Mouse (Mus musculus): ENCODE measurements at regions not wholly inside any gene's neighbourhood (a gene's known extent, or its start where the extent isn't known, plus 50 kb on each side); places are given as distances from the start of the nearest gene placed in this dataset.

GRCm38 (mm10) chr7:74908311-74908962 is 353.9 kb upstream of the Slco3a1 start:
- DNase-seq = no peak
- intact Hi-C loops (cut with DNase I; ENCODE audit: low total_unique reads) = no loop called here

GRCm38 (mm10) chr7:74907391-74907790 is 352.8 kb upstream of the Slco3a1 start:
- DNase-seq = no peak
- intact Hi-C loops (cut with DNase I; ENCODE audit: low total_unique reads) = no loop called here

- intact Hi-C loops (cut with DNase I; ENCODE audit: low total_unique reads) = no loop called here
- DNase-seq = no peak
These were observed 322.9 kb upstream of the Slco3a1 start for GRCm38 (mm10) chr7:74877466-74877865.

GRCm38 (mm10) chr7:74876667-74877066 is 322.1 kb upstream of the Slco3a1 start:
- DNase-seq = no peak
- intact Hi-C loops (cut with DNase I; ENCODE audit: low total_unique reads) = no loop called here

- intact Hi-C loops (cut with DNase I; ENCODE audit: low total_unique reads) = no loop called here
- DNase-seq = no peak
These were observed 315.7 kb upstream of the Slco3a1 start for GRCm38 (mm10) chr7:74870250-74870649.

- peak; percentile 16 for DNase-seq
- intact Hi-C loops (cut with DNase I; ENCODE audit: low total_unique reads) = no loop called here
These were observed 308.1 kb upstream of the Slco3a1 start for GRCm38 (mm10) chr7:74862727-74863126.

GRCm38 (mm10) chr7:74844306-74844929 is 289.8 kb upstream of the Slco3a1 start:
- no peak for DNase-seq
- intact Hi-C loops (cut with DNase I; ENCODE audit: low total_unique reads) = no loop called here

- DNase-seq = no peak
- intact Hi-C loops (cut with DNase I; ENCODE audit: low total_unique reads) = no loop called here
These were observed 268.7 kb upstream of the Slco3a1 start for GRCm38 (mm10) chr7:74823286-74823685.

GRCm38 (mm10) chr7:74793241-74793640 is 238.7 kb upstream of the Slco3a1 start:
- no peak for DNase-seq
- intact Hi-C loops (cut with DNase I; ENCODE audit: low total_unique reads) = no loop called here

- intact Hi-C loops (cut with DNase I; ENCODE audit: low total_unique reads) = no loop called here
- no peak for DNase-seq
These were observed 234.1 kb upstream of the Slco3a1 start for GRCm38 (mm10) chr7:74788696-74789095.

- intact Hi-C loops (cut with DNase I; ENCODE audit: low total_unique reads) = no loop called here
- DNase-seq = no peak
These were observed 217.1 kb upstream of the Slco3a1 start for GRCm38 (mm10) chr7:74771435-74772406.

GRCm38 (mm10) chr7:74766550-74766949 is 212.0 kb upstream of the Slco3a1 start:
- intact Hi-C loops (cut with DNase I; ENCODE audit: low total_unique reads) = no loop called here
- no peak for DNase-seq

GRCm38 (mm10) chr7:74757469-74757868 is 202.9 kb upstream of the Slco3a1 start:
- intact Hi-C loops (cut with DNase I; ENCODE audit: low total_unique reads) = no loop called here
- DNase-seq = no peak

GRCm38 (mm10) chr7:74747704-74748103 is 193.1 kb upstream of the Slco3a1 start:
- DNase-seq = no peak
- intact Hi-C loops (cut with DNase I; ENCODE audit: low total_unique reads) = no loop called here

GRCm38 (mm10) chr7:74734941-74735340 is 180.4 kb upstream of the Slco3a1 start:
- intact Hi-C loops (cut with DNase I; ENCODE audit: low total_unique reads) = no loop called here
- DNase-seq = no peak

GRCm38 (mm10) chr7:74726324-74726991 is 171.9 kb upstream of the Slco3a1 start:
- no peak for DNase-seq
- intact Hi-C loops (cut with DNase I; ENCODE audit: low total_unique reads) = no loop called here

- no peak for DNase-seq
- intact Hi-C loops (cut with DNase I; ENCODE audit: low total_unique reads) = no loop called here
These were observed 164.7 kb upstream of the Slco3a1 start for GRCm38 (mm10) chr7:74719321-74719720.

- intact Hi-C loops (cut with DNase I; ENCODE audit: low total_unique reads) = no loop called here
- DNase-seq = no peak
These were observed 155.5 kb upstream of the Slco3a1 start for GRCm38 (mm10) chr7:74709993-74710581.

- intact Hi-C loops (cut with DNase I; ENCODE audit: low total_unique reads) = no loop called here
These were observed 154.4 kb upstream of the Slco3a1 start for GRCm38 (mm10) chr7:74709006-74709405.

More at GRCm38 (mm10) chr7:74709006-74709405, 154.4 kb upstream of the Slco3a1 start:
- DNase-seq = no peak

All from gastrocnemius, postnatal 14 days (tissue).